Mouse (Mus musculus) thymus, postnatal 36 days (tissue): ENCODE measurements around the gene Olfr641.

Experiments
- DNase-seq, 2 experiments: peaks; one replicate each; pipeline ENCODE4 v3.0.0; 2022; ENCODE audit warnings: mixed read lengths in 2 of 2

Gene Olfr641

GRCm38 (mm10) chr7:104035145-104035544 lies at the start of gene Olfr641:
TSS of gene Olfr641 (plus strand) at chr7:104035445.
- no peak for DNase-seq

- no peak for DNase-seq
These were observed 36.8 kb upstream of the Olfr641 start, which contains the start of gene Olfr638 for GRCm38 (mm10) chr7:103998446-103998845. TSS of gene Olfr638 (plus strand) at chr7:103998746.

GRCm38 (mm10) chr7:103999124-103999523 lies 36.1 kb upstream of the Olfr641 start:
- no peak for DNase-seq

- no peak for DNase-seq
These were observed 18.0 kb upstream of the Olfr641 start, which contains the start of gene Olfr639 for GRCm38 (mm10) chr7:104017203-104017602. TSS of gene Olfr639 (minus strand) at chr7:104017303.

- DNase-seq = no peak
These were observed 16.3 kb upstream of the Olfr641 start for GRCm38 (mm10) chr7:104018953-104019352.

- DNase-seq = no peak
These were observed 13.6 kb upstream of the Olfr641 start for GRCm38 (mm10) chr7:104021651-104022050.

GRCm38 (mm10) chr7:104025473-104025872 lies 9.8 kb upstream of the Olfr641 start, which contains the start of gene Olfr640:
TSS of gene Olfr640 (minus strand) at chr7:104025573.
- DNase-seq = no peak

- DNase-seq = no peak
These were observed 8.3 kb upstream of the Olfr641 start for GRCm38 (mm10) chr7:104026978-104027377.

- no peak for DNase-seq
These were observed 15.5 kb downstream of the Olfr641 start for GRCm38 (mm10) chr7:104050745-104051144.

- DNase-seq = no peak
These were observed 17.3 kb downstream of the Olfr641 start, which contains the start of gene Olfr642 for GRCm38 (mm10) chr7:104052566-104052965. TSS of gene Olfr642 (minus strand) at chr7:104052666.

GRCm38 (mm10) chr7:104059215-104059614 lies 24.0 kb downstream of the Olfr641 start:
- DNase-seq = no peak

- DNase-seq = no peak
These were observed 26.1 kb downstream of the Olfr641 start, which contains the start of gene 4930516K23Rik for GRCm38 (mm10) chr7:104061345-104061744. TSS of gene 4930516K23Rik (minus strand) at chr7:104061445.

- no peak for DNase-seq
These were observed 36.5 kb downstream of the Olfr641 start, which contains the start of gene Olfr644 for GRCm38 (mm10) chr7:104071769-104072168. TSS of gene Olfr644 (minus strand) at chr7:104071869.

GRCm38 (mm10) chr7:104085365-104085764 lies 50.1 kb downstream of the Olfr641 start, which contains the start of gene Olfr645:
TSS of gene Olfr645 (minus strand) at chr7:104085465.
- DNase-seq = no peak
